8 mouse cellular contexts compared by ENCODE assay signal in genomic region chr19:44931454-44931759, GRCm38 (mm10). TPM values are rescaled to one million over a fixed set of nuclear protein-coding genes. Genes with fewer than 3 reads are reported as not detected.
DNase-seq lines count a peak whose midpoint lies in the region; ATAC-seq and TF ChIP-seq lines count a peak whose summit lies in the region.

No protein-coding gene starts in this region.

- TF ChIP-seq CTCF in G1E (IDR thresholded peaks at IDR 0.05; ENCODE audit: low read depth, low read length): no peak
- TF ChIP-seq CTCF in layer of hippocampus, adult 2 months (conservative IDR thresholded peaks at IDR 0.05): no peak
- TF ChIP-seq CTCF in lung, adult 2 months (IDR thresholded peaks at IDR 0.05; ENCODE audit: insufficient read depth, low read length): no peak

- 0% methylated on average over 18 of the region's 18 CpGs for WGBS in forebrain, embryonic 16.5 days
- WGBS in lung, adult 2 months: under 1% methylated on average over 18 of the region's 18 CpGs
- 0% methylated on average over 18 of the region's 18 CpGs for WGBS in neural tube, embryonic 15.5 days

- peak overlapping the region; percentile 76 for H3K4me2 ChIP-seq in forebrain, embryonic 16.5 days (ENCODE audit: low read length)
- H3K4me2 ChIP-seq in neural tube, embryonic 15.5 days: peak overlapping the region; percentile 70

- H3K27ac ChIP-seq in forebrain, embryonic 16.5 days (ENCODE audit: low read length): peak overlapping the region; percentile 83
- H3K27ac ChIP-seq in layer of hippocampus, adult 2 months: peak overlapping the region; percentile 95
- peak overlapping the region; percentile 86 for H3K27ac ChIP-seq in neural tube, embryonic 15.5 days (replicated peaks)

- H3K9me3 ChIP-seq in G1E (replicated peaks): no peaks in the 10 kb centered on the region
- no peaks in the 10 kb centered on the region for H3K9me3 ChIP-seq in forebrain, embryonic 16.5 days (ENCODE audit: control insufficient read depth, low read length)
- H3K9me3 ChIP-seq in neural tube, embryonic 15.5 days (replicated peaks): no peaks in the 10 kb centered on the region

- H3K27me3 ChIP-seq in G1E (ENCODE audit: insufficient read depth, low read length): peaks cover 9% of the 10 kb centered on the region; the same call in 1 of the 2 replicates
- no peaks in the 10 kb centered on the region for H3K27me3 ChIP-seq in forebrain, embryonic 16.5 days (replicated peaks; ENCODE audit: control insufficient read depth, insufficient read depth, low read length)
- no peaks in the 10 kb centered on the region for H3K27me3 ChIP-seq in neural tube, embryonic 15.5 days (replicated peaks)

- H3K9ac ChIP-seq in forebrain, embryonic 16.5 days (replicated peaks; ENCODE audit: low read depth, low read length): peak overlapping the region; percentile 68
- peak overlapping the region; percentile 82 for H3K9ac ChIP-seq in neural tube, embryonic 15.5 days (replicated peaks)

- peak; percentile 60 for ATAC-seq in G1E (ENCODE audit: extremely low read depth, insufficient number of reproducible peaks, low FRiP score, poor library complexity, severe bottlenecking)
- ATAC-seq in forebrain, embryonic 16.5 days: peak; percentile 89
- ATAC-seq in neural tube, embryonic 15.5 days (ENCODE audit: low FRiP score): peak; percentile 92

- DNase-seq in G1E (ENCODE audit: low spot score): peak; percentile 73
- DNase-seq in cerebellum, adult 11-12 months: peak; percentile 87
- DNase-seq in heart, postnatal 4 days: peak; percentile 87
- DNase-seq in layer of hippocampus, adult 2 months (ENCODE audit: low spot score in 2 of 2): peak; percentile 77 to 85
- peak; percentile 87 for DNase-seq in lung, adult 2 months
- DNase-seq in testis, postnatal 14 days (ENCODE audit: low spot score): peak; percentile 92

- peak overlapping the region; percentile 97 for H3K4me3 ChIP-seq in G1E (ENCODE audit: low read depth, low read length)
- H3K4me3 ChIP-seq in forebrain, embryonic 16.5 days (replicated peaks; ENCODE audit: low read length): peak overlapping the region; percentile 76
- H3K4me3 ChIP-seq in layer of hippocampus, adult 2 months: peak overlapping the region; percentile 93
- peak overlapping the region; percentile 95 for H3K4me3 ChIP-seq in lung, adult 2 months (replicated peaks; ENCODE audit: extremely low read depth, low read depth, low read length)
- peak overlapping the region; percentile 85 for H3K4me3 ChIP-seq in neural tube, embryonic 15.5 days (replicated peaks)

- peaks cover 28% of the 10 kb centered on the region for H3K36me3 ChIP-seq in G1E (replicated peaks)
- H3K36me3 ChIP-seq in forebrain, embryonic 16.5 days (ENCODE audit: control insufficient read depth, insufficient read depth): peaks cover 10% of the 10 kb centered on the region
- peaks cover 14% of the 10 kb centered on the region for H3K36me3 ChIP-seq in neural tube, embryonic 15.5 days

- peaks cover 29% of the 10 kb centered on the region for H3K4me1 ChIP-seq in G1E (ENCODE audit: insufficient read depth, low read depth, low read length)
- peaks cover 18% of the 10 kb centered on the region for H3K4me1 ChIP-seq in forebrain, embryonic 16.5 days (replicated peaks; ENCODE audit: control insufficient read depth, insufficient read depth, low read length)
- H3K4me1 ChIP-seq in lung, adult 2 months (ENCODE audit: control insufficient read depth, insufficient read depth, low read length): peaks cover 4% of the 10 kb centered on the region; the same call in 1 of the 2 replicates
- peaks cover 22% of the 10 kb centered on the region for H3K4me1 ChIP-seq in neural tube, embryonic 15.5 days

- no peak for TF ChIP-seq POLR2A in lung, adult 2 months (IDR thresholded peaks at IDR 0.05; ENCODE audit: borderline replicate concordance, extremely low read depth, low read depth, low read length)

RNA-seq across cellular contexts. Expression of gene Slf2, which starts 0.5 kb away (rescaled TPM):
- total RNA-seq in G1E (2014; fragmentation: Nextera tagmentation) (74.9 and 79.5 TPM in 2 replicates), G1E (2017) (70.0 and 79.7 TPM in 2 replicates)
- 44.1 and 48.1 TPM in 2 replicates for polyA plus RNA-seq in G1E (2012)
- 32.2 and 38.8 TPM in 2 replicates for polyA plus RNA-seq in forebrain, embryonic 16.5 days (2015; fragmentation: Nextera tagmentation; extraction: Ambion mirVana)
- 10 to 100 TPM; 37.2 to 40.9 TPM for total RNA-seq in heart, postnatal 4 days (2021)
- 10 to 100 TPM; 35.6 to 43.9 TPM for total RNA-seq in layer of hippocampus, adult 2 months (2021)
- polyA plus RNA-seq in lung, adult 2 months (2012; rRNA removed): 24.3 and 61.4 TPM in 2 replicates
- 28.4 and 28.7 TPM in 2 replicates for polyA plus RNA-seq in neural tube, embryonic 15.5 days (2015; fragmentation: Nextera tagmentation; extraction: Ambion mirVana)

RNA-seq across cellular contexts. Expression of gene Sema4g, which starts 57.5 kb away (rescaled TPM):
- total RNA-seq in G1E (2014; fragmentation: Nextera tagmentation) (0.30 TPM in 1 of 2 replicates, not detected in the other), G1E (2017) (0.12 and 0.22 TPM in 2 replicates)
- 0.11 and 0.13 TPM in 2 replicates for polyA plus RNA-seq in G1E (2012)
- 12.3 and 15.8 TPM in 2 replicates for polyA plus RNA-seq in forebrain, embryonic 16.5 days (2015; fragmentation: Nextera tagmentation; extraction: Ambion mirVana)
- 1 to 10 TPM; 1.2 to 2.0 TPM for total RNA-seq in heart, postnatal 4 days (2021)
- 10 to 100 TPM; 20.0 to 21.6 TPM for total RNA-seq in layer of hippocampus, adult 2 months (2021)
- polyA plus RNA-seq in lung, adult 2 months (2012; rRNA removed): 9.1 and 10.6 TPM in 2 replicates
- 17.4 and 19.4 TPM in 2 replicates for polyA plus RNA-seq in neural tube, embryonic 15.5 days (2015; fragmentation: Nextera tagmentation; extraction: Ambion mirVana)

Comparison
In these comparisons a context has a peak if more than half of its experiments do, and no peak if none do; other contexts are left out.
1. Peak in every context shown above with its lines: DNase-seq, ATAC-seq, H3K4me3 ChIP-seq and H3K27ac ChIP-seq.